Mouse (Mus musculus) spleen, adult 2 months (tissue): ENCODE measurements at regions not wholly inside any gene's neighbourhood (a gene's known extent, or its start where the extent isn't known, plus 50 kb on each side); places are given as distances from the start of the nearest gene placed in this dataset.

ENCODE experiments used
- DNase-seq, 2 experiments: peaks; one replicate each; pipeline versions ENCODE4 v3.0.0 to v3.0.0-alpha.2; 2012 to 2021; ENCODE audit warnings: low spot score in 2 of 2, low read depth in 1 of 2
- H3K27ac ChIP-seq: fragments of 200-500 bp; 2 replicates; pipeline ENCODE4 v1.5.1; 2012; ENCODE audit warnings: low read length, inconsistent platforms; ENCODE audit not compliant: insufficient read depth
- H3K27me3 ChIP-seq: fragments of 200-500 bp; 2 replicates; pipeline ENCODE4 v1.6.1; 2012; ENCODE audit warnings: mild to moderate bottlenecking, moderate library complexity, low read length, inconsistent platforms; ENCODE audit not compliant: control insufficient read depth, insufficient read depth
- H3K36me3 ChIP-seq: fragments of 200-500 bp; 2 replicates; pipeline ENCODE4 v1.6.1; 2012; ENCODE audit warnings: mild to moderate bottlenecking, low read length, inconsistent platforms; ENCODE audit not compliant: control insufficient read depth, insufficient read depth
- H3K4me1 ChIP-seq: fragments of 200-500 bp; 2 replicates; pipeline ENCODE4 v1.6.1; 2011; ENCODE audit warnings: inconsistent platforms; ENCODE audit not compliant: control insufficient read depth, insufficient read depth, insufficient read length
- H3K4me3 ChIP-seq: fragments of 200-500 bp; 2 replicates; pipeline ENCODE4 v1.5.1; 2011; ENCODE audit warnings: mild to moderate bottlenecking, inconsistent platforms; ENCODE audit not compliant: insufficient read depth, insufficient read length; ENCODE audit errors: extremely low read depth
- CTCF ChIP-seq: fragments of 200-500 bp; IDR thresholded peaks from 2 replicates; pipeline ENCODE4 v1.5.1; 2011; ENCODE audit warnings: mild to moderate bottlenecking, inconsistent platforms; ENCODE audit not compliant: insufficient read depth, insufficient read length, insufficient replicate concordance; ENCODE audit errors: extremely low read depth
- POLR2A ChIP-seq: fragments of 200-500 bp; IDR thresholded peaks from 2 replicates; pipeline ENCODE4 v1.6.1; 2011; ENCODE audit warnings: low read depth, low read length, inconsistent platforms
- WGBS: fragments of 180-500 bp; shearing (Covaris S2); methylation state at CpG from one replicate; pipeline ENCODE4 v1.1.7; 2018; 5-methylcytosine and 5-hydroxymethylcytosine counted together

DNA sequence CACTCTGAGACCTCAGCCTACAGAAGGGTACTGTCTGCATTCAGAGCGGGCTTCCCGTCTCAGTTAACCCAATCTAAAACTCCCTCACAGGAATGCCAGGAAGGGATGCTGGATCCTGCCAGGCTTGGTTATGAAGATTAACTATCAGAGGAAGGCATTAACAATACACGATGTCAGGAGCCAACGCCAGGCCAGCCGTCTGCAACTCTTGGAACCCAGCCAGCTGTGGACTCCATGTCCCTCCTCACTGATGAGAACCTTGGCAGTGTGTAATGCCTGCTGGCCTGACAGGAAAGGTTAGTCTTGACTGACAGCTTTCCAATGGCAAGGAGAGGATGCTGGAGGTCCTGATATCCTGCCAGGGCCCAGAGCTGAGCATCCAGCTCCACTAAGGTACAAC lies 206.0 kb downstream of the Ajap1 start:
- no peaks in the 10 kb centered on the region for H3K4me1 ChIP-seq
- no peak for DNase-seq
- H3K27me3 ChIP-seq: no peaks in the 10 kb centered on the region
- WGBS: 77% methylated on average over 5 of the region's 5 CpGs
- no peak for TF ChIP-seq POLR2A
- TF ChIP-seq CTCF: no peak
- no peaks in the 10 kb centered on the region for H3K36me3 ChIP-seq
- no peak overlapping the region for H3K4me3 ChIP-seq
- no peak overlapping the region for H3K27ac ChIP-seq

DNA sequence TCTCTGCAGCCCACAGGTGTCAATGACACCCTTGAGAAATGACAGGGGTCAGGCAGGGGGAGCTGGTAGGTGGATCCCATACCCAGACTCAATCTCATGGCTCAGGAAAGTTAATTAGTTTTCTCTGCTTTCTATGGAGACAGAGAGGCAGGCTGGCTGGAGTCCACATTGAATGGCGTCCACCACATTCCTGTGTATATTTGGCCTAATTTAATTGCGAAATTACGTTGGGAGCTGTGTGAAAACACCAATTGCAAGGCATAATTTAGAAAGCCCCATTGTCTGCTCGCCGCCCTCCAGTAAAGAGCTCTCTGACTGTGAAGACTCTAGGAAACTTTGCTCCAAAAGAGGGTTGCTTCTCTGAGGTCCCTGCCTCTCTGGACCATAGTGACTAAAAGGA lies 211.2 kb downstream of the Ajap1 start:
- no peak for TF ChIP-seq CTCF
- Histone ChIP-seq H3K4me1 (no peaks in the 10 kb centered on the region), H3K36me3 (no peaks in the 10 kb centered on the region), H3K4me3 (no peak overlapping the region), H3K27me3 (no peaks in the 10 kb centered on the region), H3K27ac (no peak overlapping the region)
- no peak for DNase-seq
- 83% methylated on average over 5 of the region's 5 CpGs for WGBS

DNA sequence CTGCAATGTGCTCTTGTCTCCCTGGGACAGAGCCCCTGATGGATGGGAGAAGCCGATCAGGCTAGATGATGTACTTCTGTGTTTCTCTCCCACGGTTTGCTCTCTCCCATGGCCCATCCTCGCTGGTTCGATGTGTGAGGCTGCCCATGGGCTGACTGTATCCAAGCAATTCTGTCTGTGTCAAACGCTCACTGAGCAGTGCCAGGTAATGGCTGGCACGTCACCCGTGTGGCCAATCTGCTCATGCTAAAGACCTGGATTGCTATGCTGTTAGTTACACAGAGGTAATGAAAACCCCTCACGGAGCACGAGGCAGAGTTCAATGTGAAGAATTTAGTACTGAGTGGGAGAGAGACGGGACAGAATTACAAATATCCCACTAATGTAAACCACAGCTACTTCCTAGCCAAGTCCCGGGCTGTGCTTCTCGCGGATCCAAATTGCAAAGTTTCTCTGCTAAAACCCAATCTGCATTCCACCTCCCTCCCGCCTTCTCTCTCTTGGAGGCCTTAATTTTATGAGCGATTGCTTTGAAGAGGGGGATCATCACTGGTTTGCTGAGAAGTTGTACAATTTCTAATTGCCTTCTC lies 219.3 kb downstream of the Ajap1 start:
- no peak for DNase-seq
- WGBS: 78% methylated on average over 15 of the region's 15 CpGs
- no peak overlapping the region for H3K27ac ChIP-seq
- no peak overlapping the region for H3K4me3 ChIP-seq
- no peak for TF ChIP-seq POLR2A
- TF ChIP-seq CTCF: no peak
- H3K36me3 ChIP-seq: no peaks in the 10 kb centered on the region
- no peaks in the 10 kb centered on the region for H3K4me1 ChIP-seq
- H3K27me3 ChIP-seq: no peaks in the 10 kb centered on the region

DNA sequence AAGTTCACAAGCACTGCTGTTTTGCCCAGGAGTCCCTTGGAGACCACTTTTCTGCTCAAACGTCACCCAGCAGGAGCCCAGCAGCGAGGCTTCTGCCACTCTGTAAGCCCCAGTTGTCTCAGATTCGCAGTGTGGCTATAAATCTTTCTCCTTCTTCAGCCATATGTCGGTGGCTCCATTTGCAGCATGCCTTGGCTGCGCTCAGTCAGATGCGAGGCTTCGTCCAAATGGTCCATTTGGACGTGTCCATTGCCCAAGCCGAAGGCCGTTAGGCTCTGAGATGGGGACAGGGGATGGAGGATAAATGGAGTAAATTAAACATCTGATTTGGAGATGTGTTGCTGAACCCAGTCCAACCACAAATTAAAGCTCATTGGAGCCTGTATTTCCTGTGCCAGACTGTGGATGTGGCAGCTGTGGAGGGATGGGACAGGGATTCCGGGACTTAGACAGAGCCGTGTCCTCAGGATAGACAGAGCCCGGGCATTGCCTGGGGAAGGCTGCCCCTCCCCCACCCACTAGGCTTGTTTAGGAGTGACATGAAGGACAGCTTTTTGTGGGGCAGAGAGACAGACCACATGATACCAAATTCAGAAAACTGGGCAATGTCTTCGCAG lies 221.6 kb downstream of the Ajap1 start:
- WGBS: 62% methylated on average over 14 of the region's 14 CpGs
- TF ChIP-seq CTCF (no peak), POLR2A (no peak)

DNA sequence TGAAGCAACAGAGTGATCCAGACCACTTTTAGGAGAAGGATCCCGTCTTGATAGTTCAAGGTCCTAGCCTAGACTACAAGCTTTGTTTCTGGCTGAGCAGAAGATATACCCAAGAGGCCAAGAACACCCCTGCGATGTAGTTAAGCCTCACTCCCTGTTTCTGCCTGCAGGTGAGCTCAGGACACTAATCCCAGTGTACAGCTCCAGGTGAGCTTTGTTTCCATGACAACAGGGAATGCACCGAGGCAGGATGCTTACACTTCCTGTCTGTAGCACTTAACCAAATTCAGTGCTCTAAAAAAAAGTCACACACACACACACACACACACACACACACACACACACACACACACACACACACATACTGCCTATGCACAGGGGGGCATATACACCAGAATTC lies 230.7 kb downstream of the Ajap1 start:
- 62% methylated on average over 3 of the region's 3 CpGs for WGBS
- Histone ChIP-seq H3K27me3 (no peaks in the 10 kb centered on the region), H3K4me1 (no peaks in the 10 kb centered on the region), H3K27ac (no peak overlapping the region), H3K4me3 (no peak overlapping the region), H3K36me3 (no peaks in the 10 kb centered on the region)
- TF ChIP-seq CTCF: no peak
- no peak for TF ChIP-seq POLR2A
- no peak for DNase-seq

More for the DNA sequence above, 221.6 kb downstream of the Ajap1 start:
- no peaks in the 10 kb centered on the region for H3K36me3 ChIP-seq
- H3K4me3 ChIP-seq: no peak overlapping the region
- H3K27me3 ChIP-seq: no peaks in the 10 kb centered on the region
- no peak for DNase-seq
- H3K27ac ChIP-seq: no peak overlapping the region
- H3K4me1 ChIP-seq: no peaks in the 10 kb centered on the region

DNA sequence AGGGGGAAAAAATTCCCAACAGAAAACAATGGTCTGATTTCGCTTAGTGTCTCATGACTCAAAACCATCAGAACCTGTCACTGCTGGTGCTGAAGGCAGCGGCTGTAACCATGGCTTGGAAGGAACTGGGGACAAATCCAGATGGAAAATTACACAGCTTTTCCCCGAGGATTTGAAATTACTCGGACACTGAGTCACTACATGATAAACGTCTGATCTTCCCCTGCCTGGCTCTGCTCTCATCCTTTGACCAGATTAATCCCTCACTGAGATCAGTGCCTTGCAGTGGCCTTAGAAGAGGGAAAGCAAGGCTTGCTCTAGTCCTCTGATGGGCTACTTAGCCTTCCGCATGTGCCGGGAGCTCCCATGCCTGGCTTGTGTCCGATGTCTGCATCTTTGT lies 231.3 kb downstream of the Ajap1 start:
- DNase-seq: no peak
- 77% methylated on average over 8 of the region's 8 CpGs for WGBS
- no peaks in the 10 kb centered on the region for H3K36me3 ChIP-seq

GRCm38 (mm10) chr4:153236680-153237079 lies 245.9 kb downstream of the Ajap1 start:
- H3K36me3 ChIP-seq: no peaks in the 10 kb centered on the region
- no peaks in the 10 kb centered on the region for H3K27me3 ChIP-seq
- H3K27ac ChIP-seq: no peak overlapping the region
- no peak for TF ChIP-seq POLR2A
- no peak for TF ChIP-seq CTCF
- no peak overlapping the region for H3K4me3 ChIP-seq
- no peaks in the 10 kb centered on the region for H3K4me1 ChIP-seq
- no peak for DNase-seq
- WGBS: 26% methylated on average over 12 of the region's 12 CpGs

More for the DNA sequence above, 231.3 kb downstream of the Ajap1 start:
- TF ChIP-seq POLR2A (no peak), CTCF (no peak)
- H3K4me1 ChIP-seq: no peaks in the 10 kb centered on the region
- no peak overlapping the region for H3K27ac ChIP-seq
- no peak overlapping the region for H3K4me3 ChIP-seq
- H3K27me3 ChIP-seq: no peaks in the 10 kb centered on the region
